Mouse (Mus musculus) frontal cortex, postnatal 10 days (tissue): ENCODE data around the gene Ccdc80.
A peak's percentile ranks its signal among the peaks of the same experiment; 100 is the strongest.

ENCODE experiments used
- DNase-seq, 2 experiments: peaks; one replicate each; pipeline ENCODE4 v3.0.0; 2022; ENCODE audit warnings: low spot score in 2 of 2, mixed read lengths in 1 of 2

Gene Ccdc80

DNA sequence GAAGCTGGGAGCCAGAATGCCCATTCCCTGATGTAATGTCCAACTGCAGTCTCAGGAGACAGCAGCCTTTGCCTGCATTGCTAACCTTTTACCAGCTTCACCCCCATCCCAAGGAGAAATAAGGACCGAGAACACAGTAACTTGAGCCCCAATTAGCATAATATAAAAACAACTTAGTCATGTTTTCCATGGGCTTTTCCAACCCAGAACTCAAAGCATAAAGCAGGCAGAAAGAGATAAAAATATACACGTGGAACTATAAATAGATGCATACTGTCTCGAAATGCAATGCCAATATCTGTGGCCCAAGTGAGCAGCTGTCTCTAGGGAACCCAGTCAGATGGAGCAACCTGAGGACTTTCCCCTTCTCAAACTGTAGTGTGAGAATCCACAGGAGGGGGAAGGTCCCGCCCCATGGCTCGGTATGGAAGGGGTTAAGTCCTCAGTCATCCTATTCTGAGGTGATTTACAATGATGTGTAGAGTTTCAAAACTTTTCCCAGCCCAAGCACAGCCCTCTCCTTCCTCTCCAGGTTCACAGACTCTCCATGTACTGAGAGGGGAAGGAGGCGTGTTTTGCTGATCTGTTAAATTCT, at the start of gene Ccdc80:
TSS of gene Ccdc80 (plus strand) at position 266 of the 595 bp plus-strand sequence.
- DNase-seq: no peak

DNA sequence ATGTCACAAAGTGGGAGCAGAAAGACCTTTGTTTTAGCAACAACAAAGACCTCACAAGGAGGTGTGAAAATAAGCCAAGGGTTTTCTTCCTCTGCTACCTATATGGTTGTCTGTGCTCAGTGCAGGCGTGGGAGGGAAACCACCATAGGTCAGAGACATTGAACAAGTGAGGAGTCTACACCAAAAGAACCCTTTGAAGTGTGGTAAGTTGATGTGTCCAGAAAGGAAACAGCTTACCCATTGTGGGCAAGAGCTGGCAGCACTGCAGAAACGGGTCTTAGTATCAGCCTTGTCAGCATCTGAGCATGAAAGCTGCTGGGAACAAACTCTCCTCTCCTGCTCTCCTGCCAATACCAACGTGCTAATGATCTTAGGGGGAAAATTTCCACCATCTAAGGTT, 48.4 kb upstream of the Ccdc80 start:
- no peak for DNase-seq

DNA sequence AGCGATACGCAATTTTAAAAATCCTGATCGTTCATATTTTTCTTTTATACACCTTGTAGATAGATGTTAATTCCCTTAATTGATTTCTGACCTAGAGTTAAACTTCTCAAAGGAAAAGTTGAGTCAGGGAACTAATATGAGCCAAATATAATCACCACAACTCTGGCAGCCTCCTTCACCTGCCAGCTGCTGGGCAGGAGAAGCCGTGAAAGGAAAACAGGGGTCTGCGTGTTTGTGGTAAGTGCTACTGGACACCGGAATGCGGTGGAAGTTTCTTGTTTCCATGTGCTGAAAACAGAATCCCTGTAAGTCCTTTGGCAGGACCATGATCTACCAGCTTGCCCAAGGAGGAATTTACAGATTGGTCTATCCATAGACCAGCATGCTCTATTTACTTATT, 36.0 kb upstream of the Ccdc80 start:
- DNase-seq: no peak

DNA sequence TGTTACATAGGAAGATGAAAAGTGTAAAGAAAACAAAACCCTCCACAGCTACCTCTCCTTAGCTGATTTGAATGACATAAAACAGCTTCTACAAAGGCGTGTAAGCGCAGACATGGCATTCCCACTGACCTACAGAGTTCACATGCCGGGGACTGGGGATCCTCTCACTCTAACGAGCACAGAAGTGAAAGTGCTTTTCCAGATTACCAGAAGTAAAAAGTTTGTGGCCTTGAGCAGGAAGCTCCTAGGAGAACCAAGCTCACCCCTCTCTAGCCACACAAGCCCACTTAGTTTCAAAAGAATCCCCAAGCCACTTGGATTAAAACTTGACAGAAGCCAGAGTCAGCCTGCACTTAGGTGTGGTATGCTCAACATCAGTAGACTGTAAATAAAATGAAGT, 35.3 kb upstream of the Ccdc80 start:
- no peak for DNase-seq

DNA sequence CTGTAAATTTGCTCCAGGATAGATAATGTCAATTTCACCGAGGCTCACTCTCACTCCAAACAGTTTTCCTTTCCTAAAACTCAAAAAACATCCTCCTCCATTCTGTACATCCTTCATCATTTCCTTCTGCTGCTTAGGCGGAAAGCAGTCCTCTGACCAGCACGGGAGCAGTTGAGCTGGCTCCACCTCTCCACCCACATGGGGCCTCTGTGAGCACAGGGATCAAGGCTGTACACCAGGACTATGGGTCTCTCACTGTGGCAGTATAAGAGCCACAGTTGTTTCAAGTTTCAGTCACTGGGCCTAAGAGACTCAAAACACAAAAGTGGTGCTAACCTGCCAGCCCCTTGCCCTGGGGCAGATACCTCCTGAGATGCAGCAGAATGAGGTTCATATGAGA, 32.1 kb upstream of the Ccdc80 start:
- no peak for DNase-seq

DNA sequence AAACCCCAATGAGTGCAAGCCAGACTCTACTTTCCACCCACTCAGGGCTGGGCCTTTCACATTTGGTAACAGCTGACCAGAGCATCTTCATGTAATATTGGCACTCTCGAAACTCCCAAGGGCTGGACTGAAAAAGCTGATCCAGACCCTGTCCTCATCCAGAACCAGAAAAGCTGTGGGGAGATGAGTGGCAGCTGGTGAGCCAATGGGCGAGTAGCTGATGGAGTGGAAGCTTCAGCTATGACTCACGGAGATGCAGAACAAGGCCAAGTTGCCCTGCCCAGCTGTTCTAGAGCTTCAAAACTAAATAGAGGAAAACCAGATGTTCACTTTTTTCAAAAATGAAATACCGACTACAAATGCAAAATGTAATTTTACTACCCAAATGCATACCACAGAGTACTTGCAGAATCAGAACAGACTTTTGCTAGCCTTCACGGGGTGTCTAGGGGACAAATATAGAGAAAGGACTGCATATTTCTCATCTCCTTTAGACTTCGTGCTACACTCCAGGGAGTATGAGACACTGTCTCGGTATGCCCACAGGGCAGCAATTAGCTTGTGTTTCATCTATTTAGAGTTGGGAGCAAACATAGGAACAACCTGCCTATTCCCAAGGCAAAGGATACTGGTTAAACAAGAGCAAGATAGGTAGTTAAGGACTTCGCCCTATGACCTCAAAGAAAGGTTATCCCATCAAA, 22.7 kb upstream of the Ccdc80 start:
- no peak for DNase-seq

DNA sequence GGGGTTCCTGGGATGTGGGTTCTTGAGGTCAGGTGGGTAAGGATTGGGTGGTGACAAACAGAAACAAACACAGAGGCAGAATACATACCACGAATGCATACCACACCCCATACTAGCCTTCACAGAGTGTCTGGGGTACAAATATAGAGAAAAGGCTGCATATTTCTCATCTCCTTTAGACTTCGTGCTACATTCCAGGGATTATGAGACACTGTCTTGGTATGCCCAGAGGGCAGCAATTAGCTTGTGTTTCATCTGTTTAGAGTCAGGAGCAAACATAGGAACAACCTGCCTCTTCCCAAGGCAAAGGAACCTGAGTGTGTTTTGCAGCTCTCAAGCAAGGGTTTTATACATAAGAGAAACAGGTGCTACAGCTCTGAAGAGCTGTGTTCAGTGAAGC, 21.8 kb upstream of the Ccdc80 start:
- no peak for DNase-seq

DNA sequence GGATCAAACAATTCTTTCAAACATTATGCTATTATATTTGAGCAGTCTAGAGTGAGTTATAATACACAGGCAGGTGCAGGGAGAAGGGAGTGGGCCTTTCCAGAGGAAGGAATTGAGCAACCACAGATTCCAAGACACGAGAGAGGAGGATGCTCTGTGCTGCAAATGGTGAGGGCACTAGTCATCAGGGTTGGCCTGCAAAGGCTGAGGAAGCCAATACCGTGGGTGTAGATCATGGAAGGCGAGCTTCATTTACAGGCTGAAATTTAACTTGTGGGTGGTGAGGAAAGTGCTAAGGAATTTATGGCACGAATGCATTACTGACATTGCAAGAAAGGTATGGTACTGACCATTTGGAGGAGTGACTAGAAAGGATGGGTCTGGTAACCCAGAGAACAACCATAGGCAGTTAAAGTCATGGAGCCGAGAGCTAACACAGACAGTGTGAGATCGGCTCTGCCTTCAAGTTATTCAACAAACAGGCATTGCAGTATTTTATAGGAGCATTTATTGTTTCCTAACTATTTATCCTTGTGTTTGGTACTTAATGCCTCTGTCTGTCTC, 15.6 kb upstream of the Ccdc80 start:
- no peak for DNase-seq

DNA sequence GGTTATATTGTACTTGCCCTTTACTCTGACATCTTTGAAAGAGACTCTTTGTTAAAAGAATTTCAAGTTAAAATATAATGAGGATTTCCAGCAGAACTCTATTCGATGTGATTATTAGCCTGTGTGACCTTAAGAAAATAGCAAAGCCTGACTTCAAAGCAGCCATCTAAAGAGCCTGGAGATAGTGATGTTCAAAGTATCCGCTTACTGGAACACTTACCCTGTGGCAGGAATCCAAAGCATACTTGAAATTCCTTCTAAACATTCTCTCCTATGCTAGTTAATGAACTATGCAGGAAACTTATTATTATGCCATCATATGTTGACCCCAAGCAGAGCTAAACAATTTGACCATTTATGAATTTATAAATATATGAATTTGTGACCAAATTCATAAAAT, 13.9 kb upstream of the Ccdc80 start:
- no peak for DNase-seq

DNA sequence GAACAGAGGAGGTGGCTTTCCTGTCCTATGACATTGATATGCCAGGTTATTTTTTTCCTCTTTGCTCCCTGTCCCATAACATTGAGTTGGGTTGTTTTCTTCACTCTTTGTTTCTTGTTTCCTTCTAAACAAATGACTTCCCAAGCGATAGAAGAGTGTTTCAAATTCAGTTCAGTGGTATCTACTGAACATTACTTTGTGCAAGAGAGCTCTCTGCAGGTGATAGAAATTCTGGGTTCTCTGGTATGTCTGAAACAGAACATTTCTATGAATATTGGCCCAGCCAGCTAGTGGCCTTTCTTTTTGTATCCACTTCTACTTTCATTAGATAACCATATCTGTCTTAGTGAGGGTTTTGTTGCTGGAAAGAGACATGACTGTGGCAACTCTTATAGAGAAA, 4.4 kb upstream of the Ccdc80 start:
- DNase-seq: no peak

DNA sequence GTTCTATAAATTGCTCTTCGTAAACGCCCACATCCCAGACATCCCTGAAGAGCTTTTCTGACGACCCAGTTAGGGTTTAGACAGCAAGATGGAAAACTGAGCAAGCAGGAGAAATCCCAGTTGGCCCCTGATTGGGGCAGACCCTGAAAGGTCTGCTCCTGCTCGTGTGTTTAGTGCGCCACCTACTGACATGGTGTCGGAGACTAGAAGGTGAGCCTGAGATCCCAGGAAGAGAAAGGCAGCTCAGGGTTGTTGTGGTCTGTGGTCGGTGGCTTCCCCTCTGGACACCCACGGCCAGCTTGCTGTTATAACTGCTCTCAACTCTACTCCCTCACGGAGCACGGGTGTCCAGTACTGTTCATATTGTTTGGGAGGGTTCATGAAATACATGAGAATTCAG, 3.2 kb upstream of the Ccdc80 start:
- DNase-seq: peak in 1 of 2 experiments; percentile 64

DNA sequence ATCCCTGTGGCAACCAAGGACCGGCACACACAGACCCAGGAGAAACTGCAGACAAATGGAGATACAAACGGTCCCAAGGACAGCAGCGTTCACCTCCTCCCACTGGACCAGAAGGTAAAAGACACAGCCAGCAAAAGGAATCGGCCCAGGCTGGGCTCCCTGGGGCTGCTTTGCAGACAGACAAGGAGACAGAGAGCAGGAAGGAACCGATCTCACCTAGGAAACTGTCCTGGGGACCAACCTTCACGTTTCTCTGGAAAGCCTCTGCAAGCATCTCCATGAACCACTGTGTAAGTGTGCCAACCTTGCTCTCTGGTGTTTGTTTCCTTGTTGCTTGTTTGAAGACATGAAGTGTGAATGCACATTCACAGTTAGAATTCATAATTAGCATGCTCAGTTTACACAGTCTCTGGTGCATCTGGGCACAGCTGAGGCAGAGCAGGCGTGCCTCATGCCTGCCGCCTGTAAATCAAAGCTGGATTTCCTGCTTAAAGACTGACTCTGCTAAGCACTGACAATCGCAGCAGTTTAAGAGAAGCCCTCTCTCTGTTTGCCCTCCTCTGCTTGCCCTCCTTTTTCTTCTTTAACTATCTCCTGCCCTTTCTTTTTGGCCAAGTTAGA, 1.0 kb downstream of the Ccdc80 start:
- no peak for DNase-seq

DNA sequence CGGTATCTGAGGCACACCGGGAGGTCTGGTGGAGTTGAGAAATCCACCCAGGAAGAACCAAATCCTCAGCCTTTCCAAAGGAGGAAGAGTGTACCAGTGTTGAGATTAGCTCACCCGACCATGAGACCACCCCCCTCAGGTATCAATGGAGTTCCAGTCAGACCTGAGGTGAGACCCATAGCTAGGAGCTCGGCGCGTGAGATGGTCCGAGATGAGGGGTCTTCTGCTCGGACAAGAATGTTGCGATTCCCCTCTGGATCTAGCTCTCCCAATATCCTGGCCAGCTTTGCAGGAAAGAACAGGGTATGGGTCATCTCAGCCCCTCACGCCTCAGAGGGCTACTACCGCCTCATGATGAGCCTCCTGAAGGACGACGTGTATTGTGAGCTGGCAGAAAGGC, 1.8 kb downstream of the Ccdc80 start:
- DNase-seq: no peak

DNA sequence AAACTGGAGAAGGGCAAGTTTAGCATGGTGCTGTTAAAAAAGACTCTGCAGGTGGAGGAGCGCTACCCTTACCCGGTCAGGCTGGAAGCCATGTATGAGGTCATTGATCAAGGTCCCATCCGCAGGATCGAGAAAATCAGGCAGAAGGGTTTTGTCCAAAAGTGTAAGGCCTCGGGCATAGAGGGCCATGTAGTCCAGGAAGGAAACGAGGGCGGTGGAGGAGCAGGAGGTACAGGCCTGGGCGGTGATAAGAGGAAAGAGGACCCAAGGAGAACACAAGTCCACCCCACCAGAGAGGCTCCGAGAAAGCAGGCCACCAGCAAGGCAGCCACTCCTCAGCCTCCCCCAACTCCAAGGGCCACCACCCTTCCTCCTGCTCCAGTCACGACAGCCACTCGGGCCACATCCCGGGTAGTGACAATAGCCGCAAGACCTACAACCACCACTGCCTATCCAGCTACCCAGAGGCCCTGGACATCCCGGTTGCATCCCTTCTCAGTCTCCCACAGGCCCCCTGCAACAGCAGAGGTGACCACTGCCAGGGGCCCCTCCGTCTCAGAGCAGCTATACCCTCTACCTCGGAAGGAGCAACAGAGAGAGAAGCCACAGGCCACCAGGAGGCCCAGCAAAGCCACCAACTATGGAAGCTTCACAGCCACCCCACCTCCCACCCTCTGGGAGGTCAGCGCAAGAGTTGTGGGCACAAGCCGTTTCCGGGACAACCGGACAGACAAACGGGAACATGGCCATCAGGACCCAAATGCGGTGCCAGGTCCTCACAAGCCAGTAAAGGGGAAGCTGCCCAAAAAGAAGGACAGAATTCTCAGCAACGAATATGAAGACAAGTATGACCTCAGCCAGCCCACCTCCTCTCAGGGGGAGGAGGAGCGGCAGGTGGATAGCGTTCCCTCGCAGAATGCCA, 2.6 kb downstream of the Ccdc80 start:
- no peak for DNase-seq

DNA sequence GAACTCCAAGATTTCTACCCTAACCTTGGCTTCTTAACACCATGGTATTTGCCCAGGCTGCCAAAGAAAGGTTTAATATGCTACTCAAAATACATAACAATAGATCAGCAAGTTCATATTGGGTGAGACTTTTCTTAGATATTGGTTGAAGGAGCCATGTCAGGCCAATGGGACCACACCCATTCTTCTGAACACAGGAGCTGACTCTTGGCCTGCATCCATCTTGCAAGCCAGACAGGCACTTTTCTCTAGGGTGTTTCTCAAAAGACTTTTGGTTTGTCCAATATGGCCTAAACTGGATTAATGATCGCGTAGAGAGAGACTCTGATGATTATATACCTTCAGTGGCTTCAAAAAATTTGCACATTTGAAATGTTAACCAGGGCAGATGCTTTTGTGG, 4.3 kb downstream of the Ccdc80 start:
- DNase-seq: no peak

DNA sequence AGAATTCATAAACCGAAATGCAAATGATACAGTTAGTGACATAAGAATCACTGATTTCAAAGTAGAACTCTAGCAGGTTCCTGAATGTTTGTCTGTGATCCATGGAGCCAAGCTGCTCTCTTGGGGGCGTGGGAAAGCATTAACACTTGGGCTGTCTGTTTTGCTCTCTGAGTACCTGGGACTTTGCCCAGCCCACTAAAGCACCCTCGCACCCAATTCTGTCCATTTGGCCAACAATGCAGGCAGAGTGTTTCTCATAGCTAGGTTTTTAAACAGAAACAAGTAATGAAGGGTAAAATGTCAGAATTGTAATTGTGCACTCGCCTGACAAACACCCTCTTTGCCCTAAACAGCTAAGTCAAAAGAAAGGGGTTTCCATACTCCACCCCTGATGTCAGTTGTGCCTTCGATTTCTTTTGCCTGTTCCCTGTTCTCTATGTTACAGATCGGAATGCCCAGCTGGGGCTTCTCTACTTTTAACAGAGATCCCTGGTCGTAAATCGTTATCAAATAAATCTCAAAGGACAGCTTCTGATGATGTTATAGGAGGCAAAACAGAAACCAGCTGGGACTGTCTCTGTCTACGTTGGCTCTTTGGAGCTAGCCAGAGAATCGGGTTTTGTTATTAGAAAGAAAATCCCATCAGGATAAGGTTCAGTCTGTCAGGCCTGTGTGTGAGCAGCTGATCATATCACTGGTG, 5.1 kb downstream of the Ccdc80 start:
- no peak for DNase-seq

DNA sequence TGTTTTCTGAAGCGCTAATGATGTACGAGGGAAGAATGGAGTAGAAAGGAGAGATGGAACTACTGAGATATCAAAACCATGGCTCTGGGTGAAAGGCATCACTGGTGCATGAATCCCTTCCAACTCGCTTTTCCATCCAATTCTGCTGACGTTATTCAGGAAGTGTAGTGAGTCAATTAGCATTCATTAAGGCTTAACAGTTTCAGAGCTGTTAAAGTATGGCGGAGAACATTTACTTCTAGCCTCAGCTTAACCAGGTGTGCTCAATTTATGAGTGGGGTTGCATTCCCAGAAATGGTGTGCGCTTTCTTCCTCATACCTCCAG, 5.6 kb downstream of the Ccdc80 start:
- no peak for DNase-seq

DNA sequence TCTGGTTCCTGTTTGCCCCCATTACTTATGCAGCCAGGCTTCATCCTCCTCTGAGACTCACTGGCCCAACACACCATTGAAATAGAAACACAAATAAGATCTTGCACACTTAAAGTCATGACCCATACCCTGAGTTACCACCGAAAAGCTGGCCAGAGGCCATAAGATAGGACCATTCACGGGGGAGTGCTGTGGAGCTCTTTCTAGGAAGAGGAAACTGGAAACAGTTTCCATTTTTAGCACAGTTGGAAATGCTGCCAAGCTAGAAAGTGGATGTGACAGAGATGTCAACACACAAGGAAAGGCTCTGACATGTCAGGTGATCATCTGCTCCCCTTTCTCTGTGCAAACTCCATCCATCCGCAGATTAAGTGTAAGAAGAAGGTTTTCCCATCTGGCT, 7.7 kb downstream of the Ccdc80 start:
- no peak for DNase-seq

DNA sequence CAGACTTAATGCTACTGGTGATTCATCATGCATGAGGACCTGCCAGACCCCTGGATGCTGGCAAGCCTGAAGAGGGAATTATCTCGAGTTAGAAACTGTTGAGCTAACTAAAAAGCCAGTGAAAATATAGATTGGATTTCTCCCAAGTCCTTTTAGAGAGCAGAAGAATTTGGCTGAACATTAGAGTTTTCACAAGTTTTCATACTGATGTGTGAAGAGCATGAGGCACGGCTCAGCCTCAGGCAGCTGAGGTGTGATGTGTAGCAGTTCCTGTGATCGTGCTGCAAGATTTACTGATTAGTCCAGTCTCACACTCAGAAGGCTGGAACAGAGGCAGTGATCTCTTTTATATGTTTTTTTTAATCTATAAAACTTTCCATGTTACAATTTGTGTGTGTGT, 11.8 kb downstream of the Ccdc80 start:
- DNase-seq: no peak

DNA sequence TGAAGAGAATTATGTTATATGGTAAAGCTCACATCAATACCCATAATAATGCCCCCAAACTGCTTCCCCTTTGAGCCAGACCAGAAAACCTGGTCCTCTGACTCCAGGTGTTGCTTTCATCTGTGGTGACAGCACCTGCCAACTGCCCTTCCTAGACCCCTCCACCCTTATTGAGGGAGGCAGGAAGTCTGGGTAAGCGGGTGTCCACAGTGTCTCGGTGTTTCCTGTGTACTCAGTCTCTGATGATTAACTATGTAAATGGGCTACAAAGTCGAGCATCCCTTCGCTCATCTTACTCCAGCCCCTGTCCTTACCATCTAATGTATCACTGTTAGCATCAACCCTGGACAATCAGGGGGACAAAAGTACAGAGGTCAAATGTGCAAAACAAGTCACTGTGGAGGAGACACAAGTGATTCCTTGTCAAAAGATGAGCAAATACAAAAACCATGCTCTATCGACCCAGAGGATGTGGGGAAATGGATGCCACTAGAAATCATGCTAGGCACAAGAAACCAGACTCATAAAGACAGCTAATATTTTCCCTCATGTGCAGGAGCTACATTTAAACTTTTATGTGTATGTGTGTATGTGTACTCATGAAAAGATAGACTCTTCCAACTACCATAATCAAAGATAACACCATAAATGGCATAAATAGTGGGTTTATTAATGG, 15.1 kb downstream of the Ccdc80 start:
- no peak for DNase-seq

DNA sequence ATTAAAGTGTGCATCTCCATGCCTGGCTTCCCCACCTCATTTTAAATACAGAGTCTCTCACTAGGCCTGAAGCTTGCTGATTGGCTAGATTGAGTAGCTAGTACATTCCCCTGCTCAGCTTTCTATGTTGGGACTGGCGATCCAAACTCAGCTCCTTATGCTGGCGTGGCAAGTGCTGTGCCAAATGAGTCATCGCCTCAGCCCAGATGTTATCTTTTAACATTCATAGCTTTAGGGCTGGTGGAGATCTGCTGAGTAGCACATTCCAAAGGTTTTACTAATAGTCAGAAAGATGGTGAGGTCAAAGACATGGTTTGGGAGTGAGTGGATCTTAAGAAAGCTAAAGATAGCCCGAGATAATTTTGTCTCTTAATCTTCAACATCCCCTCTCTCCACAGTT, 17.3 kb downstream of the Ccdc80 start:
- no peak for DNase-seq
